Mouse (Mus musculus): ENCODE results near the gene Ift80. TPM values are rescaled to one million over a fixed set of nuclear protein-coding genes. Genes with fewer than 3 reads are reported as not detected.
"Not testable (repeated sequence)": the region's sequence is repeated elsewhere in the genome, so short reads cannot be mapped to it uniquely, and the experiment has no call there.

Gene Ift80
- polyA plus RNA-seq, 1 experiment from 2014 or later = 21.9 TPM

- no peak overlapping the region for H3K4me3 ChIP-seq (replicated peaks)
- no peaks in the 10 kb centered on the region for H3K27me3 ChIP-seq
- no peak overlapping the region for H3K4me2 ChIP-seq
- no peaks in the 10 kb centered on the region for H3K4me1 ChIP-seq (replicated peaks)
- 85% methylated on average over 3 of the region's 3 CpGs for WGBS
- H3K9ac ChIP-seq (replicated peaks) = no peak overlapping the region
- no peak for ATAC-seq (ENCODE audit: insufficient number of reproducible peaks, insufficient read depth, low FRiP score, low TSS enrichment, low read depth)
- no peak overlapping the region for H3K27ac ChIP-seq
- H3K36me3 ChIP-seq = peaks cover 20% of the 10 kb centered on the region
- H3K9me3 ChIP-seq = no peaks in the 10 kb centered on the region
Measured at GRCm38 (mm10) chr3:68957413-68957812, 47.0 kb downstream of the Ift80 start.

DNA sequence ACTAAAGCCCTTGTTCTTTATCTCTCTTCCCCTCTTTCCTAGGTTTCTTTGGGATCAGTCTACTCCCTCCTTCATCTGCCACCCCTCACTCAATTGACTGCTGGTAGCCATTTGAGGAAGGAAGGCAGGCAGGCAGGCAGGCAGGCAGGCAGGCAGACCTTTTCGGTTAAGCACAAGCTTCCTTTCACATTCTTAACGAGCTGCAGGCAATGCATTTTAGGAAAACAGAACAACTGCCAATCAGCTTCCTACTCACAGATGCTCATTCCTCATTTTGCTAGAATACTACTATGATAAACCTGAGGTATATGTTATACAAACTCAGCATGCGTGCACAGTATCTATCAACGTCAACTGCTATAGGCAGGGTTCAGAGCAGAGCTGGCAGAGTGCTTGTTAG is 47.9 kb downstream of the Ift80 start:
- peaks cover 16% of the 10 kb centered on the region for H3K36me3 ChIP-seq
- H3K4me2 ChIP-seq = no peak overlapping the region
- H3K4me3 ChIP-seq (replicated peaks) = no peak overlapping the region
- H3K4me1 ChIP-seq (replicated peaks) = no peaks in the 10 kb centered on the region
- H3K9ac ChIP-seq (replicated peaks) = no peak overlapping the region
- WGBS = 48% methylated on average over 4 of the region's 4 CpGs
- no peak overlapping the region for H3K27ac ChIP-seq
- ATAC-seq (ENCODE audit: insufficient number of reproducible peaks, insufficient read depth, low FRiP score, low TSS enrichment, low read depth) = no peak
- H3K9me3 ChIP-seq = no peaks in the 10 kb centered on the region
- no peaks in the 10 kb centered on the region for H3K27me3 ChIP-seq

- no peak overlapping the region for H3K9ac ChIP-seq (replicated peaks)
- H3K4me1 ChIP-seq (replicated peaks) = no peaks in the 10 kb centered on the region
- peaks cover 7% of the 10 kb centered on the region; the same call in 1 of the 2 replicates for H3K36me3 ChIP-seq
- no peak overlapping the region for H3K4me3 ChIP-seq (replicated peaks)
- H3K27ac ChIP-seq = no peak overlapping the region
- no peak for ATAC-seq (ENCODE audit: insufficient number of reproducible peaks, insufficient read depth, low FRiP score, low TSS enrichment, low read depth)
- H3K9me3 ChIP-seq = no peaks in the 10 kb centered on the region
- WGBS = 66% methylated on average over 6 of the region's 6 CpGs
- H3K4me2 ChIP-seq = no peak overlapping the region
- no peaks in the 10 kb centered on the region for H3K27me3 ChIP-seq
Measured at GRCm38 (mm10) chr3:68954487-68954886, 49.9 kb downstream of the Ift80 start.

DNA sequence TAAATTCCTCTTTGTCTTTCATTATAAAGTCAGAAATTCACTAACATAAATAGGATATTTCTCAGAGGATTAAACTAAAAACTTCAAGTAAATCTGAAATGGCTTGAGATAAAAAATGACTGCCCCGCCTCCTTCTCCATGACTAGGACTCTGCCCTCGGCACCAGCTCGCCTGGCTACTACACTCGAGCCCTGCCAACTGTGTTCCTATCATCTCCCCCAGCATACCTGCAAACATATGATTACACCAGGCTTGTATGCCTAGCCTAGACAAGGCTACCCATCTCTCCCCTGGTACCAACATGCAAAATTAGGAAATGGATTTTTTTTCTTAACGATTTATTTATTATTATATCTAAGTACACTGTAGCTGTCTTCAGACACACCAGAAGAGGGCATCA is 51.7 kb downstream of the Ift80 start:
- Histone ChIP-seq H3K4me3 (replicated peaks) (no peak overlapping the region), H3K4me2 (no peak overlapping the region), H3K27ac (no peak overlapping the region), H3K36me3 (peaks cover 2% of the 10 kb centered on the region; the same call in 1 of the 2 replicates), H3K27me3 (no peaks in the 10 kb centered on the region), H3K4me1 (replicated peaks) (no peaks in the 10 kb centered on the region; the same call in 1 of the 2 replicates), H3K9me3 (no peaks in the 10 kb centered on the region), H3K9ac (replicated peaks) (no peak overlapping the region)
- WGBS = 91% methylated on average over 5 of the region's 5 CpGs
- no peak for ATAC-seq (ENCODE audit: insufficient number of reproducible peaks, insufficient read depth, low FRiP score, low TSS enrichment, low read depth)

DNA sequence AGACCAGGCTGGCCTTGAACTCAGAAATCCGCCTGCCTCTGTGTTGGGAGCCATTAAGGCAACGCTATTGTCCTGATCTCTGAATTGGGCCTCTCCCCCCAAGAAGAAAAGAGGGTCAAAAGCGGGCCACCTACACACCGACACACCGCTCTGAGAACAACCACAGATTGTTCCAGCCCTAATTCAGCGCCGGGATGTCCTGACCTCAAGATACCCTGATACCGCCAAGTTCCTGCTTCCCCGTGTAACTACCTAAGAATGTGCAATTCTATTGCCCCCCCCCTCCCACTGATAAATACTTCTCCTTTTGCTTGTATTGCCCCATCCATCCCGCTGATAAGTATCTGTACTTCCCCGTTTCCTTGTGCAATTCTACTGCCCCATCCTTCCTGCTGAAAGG is 52.4 kb downstream of the Ift80 start:
- 95% methylated on average over 11 of the region's 11 CpGs for WGBS

DNA sequence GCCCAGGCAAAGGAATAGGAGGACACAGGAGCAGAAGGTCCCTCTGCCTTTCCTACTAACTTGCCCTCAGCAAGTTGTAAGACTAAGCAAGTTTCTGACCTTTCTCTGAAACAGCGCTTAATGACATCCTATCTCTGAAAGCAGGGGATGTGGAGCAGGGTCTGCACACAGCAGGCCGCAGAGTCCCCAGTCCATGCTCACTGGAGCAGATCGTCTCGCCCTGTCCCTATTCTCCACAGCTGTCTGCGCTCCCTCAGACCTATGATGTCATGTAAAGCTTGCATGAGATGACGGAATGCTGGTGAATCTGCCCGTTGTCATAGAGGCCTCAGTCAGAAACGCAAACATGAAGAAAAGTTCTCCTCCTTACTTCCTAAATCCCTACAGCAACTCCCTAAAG is 55.0 kb downstream of the Ift80 start:
- H3K9ac ChIP-seq (replicated peaks) = no peak overlapping the region
- H3K27me3 ChIP-seq = no peaks in the 10 kb centered on the region
- H3K4me2 ChIP-seq = no peak overlapping the region
- no peak overlapping the region for H3K27ac ChIP-seq
- ATAC-seq (ENCODE audit: insufficient number of reproducible peaks, insufficient read depth, low FRiP score, low TSS enrichment, low read depth) = no peak
- 88% methylated on average over 8 of the region's 8 CpGs for WGBS
- no peaks in the 10 kb centered on the region; the same call in 1 of the 2 replicates for H3K4me1 ChIP-seq (replicated peaks)
- no peaks in the 10 kb centered on the region for H3K9me3 ChIP-seq
- H3K4me3 ChIP-seq (replicated peaks) = no peak overlapping the region
- peaks cover 4% of the 10 kb centered on the region; the same call in 1 of the 2 replicates for H3K36me3 ChIP-seq

More for the DNA sequence above, 52.4 kb downstream of the Ift80 start:
- H3K36me3 ChIP-seq; H3K9ac ChIP-seq (replicated peaks); H3K4me2 ChIP-seq; ATAC-seq (ENCODE audit: insufficient number of reproducible peaks, insufficient read depth, low FRiP score, low TSS enrichment, low read depth); H3K27ac ChIP-seq; H3K4me1 ChIP-seq (replicated peaks); H3K27me3 ChIP-seq; H3K4me3 ChIP-seq (replicated peaks); H3K9me3 ChIP-seq: not testable (repeated sequence)

DNA sequence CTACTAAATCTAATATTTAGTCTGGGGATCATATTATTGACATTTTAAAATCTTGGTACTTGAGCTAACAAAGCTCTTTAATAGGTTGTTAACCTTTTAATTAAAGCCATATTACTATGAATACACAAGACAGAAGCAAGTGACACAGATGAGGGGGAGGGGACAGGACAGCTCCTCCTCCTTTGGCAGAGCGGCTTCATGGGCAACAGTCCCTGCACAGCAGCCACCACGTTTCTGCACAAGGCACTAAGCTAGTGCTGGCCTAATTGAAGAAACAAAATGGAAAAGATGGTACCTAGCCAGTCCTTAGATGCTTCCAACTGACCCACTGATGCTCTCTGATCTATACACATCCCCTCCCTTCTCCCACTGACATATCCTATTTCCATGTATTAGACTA is 55.5 kb downstream of the Ift80 start:
- Histone ChIP-seq H3K4me2 (no peak overlapping the region), H3K4me3 (replicated peaks) (no peak overlapping the region), H3K27me3 (no peaks in the 10 kb centered on the region), H3K4me1 (replicated peaks) (no peaks in the 10 kb centered on the region; the same call in 1 of the 2 replicates), H3K36me3 (peaks cover 4% of the 10 kb centered on the region; the same call in 1 of the 2 replicates), H3K9me3 (no peaks in the 10 kb centered on the region), H3K9ac (replicated peaks) (no peak overlapping the region), H3K27ac (no peak overlapping the region)
- WGBS = 58% methylated on average over 2 of the region's 2 CpGs
- no peak for ATAC-seq (ENCODE audit: insufficient number of reproducible peaks, insufficient read depth, low FRiP score, low TSS enrichment, low read depth)

GRCm38 (mm10) chr3:68941867-68942266 is 62.5 kb downstream of the Ift80 start:
- H3K27me3 ChIP-seq = no peaks in the 10 kb centered on the region
- no peaks in the 10 kb centered on the region for H3K9me3 ChIP-seq
- H3K4me3 ChIP-seq (replicated peaks) = no peak overlapping the region
- no peak overlapping the region for H3K4me2 ChIP-seq
- no peak for ATAC-seq (ENCODE audit: insufficient number of reproducible peaks, insufficient read depth, low FRiP score, low TSS enrichment, low read depth)
- peaks cover 13% of the 10 kb centered on the region for H3K4me1 ChIP-seq (replicated peaks)
- H3K27ac ChIP-seq = no peak overlapping the region
- H3K36me3 ChIP-seq = peaks cover 19% of the 10 kb centered on the region; the same call in 1 of the 2 replicates
- no peak overlapping the region for H3K9ac ChIP-seq (replicated peaks)
- 82% methylated on average over 6 of the region's 6 CpGs for WGBS

- Histone ChIP-seq H3K4me3 (replicated peaks) (no peak overlapping the region), H3K27ac (no peak overlapping the region), H3K4me1 (replicated peaks) (peaks cover 13% of the 10 kb centered on the region), H3K4me2 (no peak overlapping the region), H3K9ac (replicated peaks) (no peak overlapping the region), H3K36me3 (peaks cover 25% of the 10 kb centered on the region), H3K27me3 (no peaks in the 10 kb centered on the region), H3K9me3 (0 out of 2 replicates have a peak, but pooled peaks cover 2% of the 10 kb centered on the region)
- WGBS = 92% methylated on average over 2 of the region's 2 CpGs
- no peak for ATAC-seq (ENCODE audit: insufficient number of reproducible peaks, insufficient read depth, low FRiP score, low TSS enrichment, low read depth)
Measured at GRCm38 (mm10) chr3:68940311-68940710, 64.1 kb downstream of the Ift80 start.

- Histone ChIP-seq H3K4me1 (replicated peaks) (peaks cover 13% of the 10 kb centered on the region), H3K4me3 (replicated peaks) (no peak overlapping the region), H3K27ac (no peak overlapping the region), H3K9ac (replicated peaks) (no peak overlapping the region), H3K9me3 (0 out of 2 replicates have a peak, but pooled peaks cover 2% of the 10 kb centered on the region), H3K4me2 (no peak overlapping the region), H3K27me3 (no peaks in the 10 kb centered on the region), H3K36me3 (peaks cover 33% of the 10 kb centered on the region)
- WGBS = 88% methylated on average over 7 of the region's 7 CpGs
- no peak for ATAC-seq (ENCODE audit: insufficient number of reproducible peaks, insufficient read depth, low FRiP score, low TSS enrichment, low read depth)
Measured at GRCm38 (mm10) chr3:68939312-68939711, 65.1 kb downstream of the Ift80 start.

GRCm38 (mm10) chr3:68936709-68937108 is 67.7 kb downstream of the Ift80 start:
- 95% methylated on average over 3 of the region's 3 CpGs for WGBS
- H3K4me2 ChIP-seq = no peak overlapping the region
- H3K36me3 ChIP-seq = peaks cover 40% of the 10 kb centered on the region
- ATAC-seq (ENCODE audit: insufficient number of reproducible peaks, insufficient read depth, low FRiP score, low TSS enrichment, low read depth) = no peak
- H3K27me3 ChIP-seq = no peaks in the 10 kb centered on the region
- no peak overlapping the region for H3K27ac ChIP-seq
- 0 out of 2 replicates have a peak, but pooled peaks cover 2% of the 10 kb centered on the region for H3K9me3 ChIP-seq
- no peak overlapping the region for H3K4me3 ChIP-seq (replicated peaks)
- no peak overlapping the region for H3K9ac ChIP-seq (replicated peaks)
- H3K4me1 ChIP-seq (replicated peaks) = peaks cover 9% of the 10 kb centered on the region

DNA sequence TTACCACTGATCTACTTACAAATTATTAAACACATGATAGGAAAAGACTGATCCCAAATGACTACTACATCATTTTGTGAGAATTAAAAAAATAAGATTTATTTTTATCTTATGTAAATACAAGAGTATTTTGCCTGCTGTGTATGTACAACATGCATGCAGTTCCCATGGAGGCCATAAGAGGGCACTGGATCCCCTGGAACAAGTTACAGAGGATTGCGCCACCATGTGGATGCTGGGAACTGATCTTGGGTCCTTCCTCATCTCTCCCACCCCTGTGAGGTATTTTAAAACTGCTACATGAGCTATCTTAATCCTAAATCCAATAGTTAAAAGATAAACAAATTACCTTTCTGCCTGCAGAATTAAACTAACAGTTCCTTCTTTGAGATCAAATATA is 68.9 kb downstream of the Ift80 start:
- Histone ChIP-seq H3K27ac (no peak overlapping the region), H3K27me3 (no peaks in the 10 kb centered on the region), H3K4me2 (no peak overlapping the region), H3K4me3 (replicated peaks) (no peak overlapping the region), H3K4me1 (replicated peaks) (no peaks in the 10 kb centered on the region), H3K36me3 (peaks cover 40% of the 10 kb centered on the region), H3K9me3 (0 out of 2 replicates have a peak, but pooled peaks cover 2% of the 10 kb centered on the region), H3K9ac (replicated peaks) (no peak overlapping the region)
- WGBS = 95% methylated on average over 1 of the region's 1 CpGs
- no peak for ATAC-seq (ENCODE audit: insufficient number of reproducible peaks, insufficient read depth, low FRiP score, low TSS enrichment, low read depth)
